ENCODE assay signal across 8 mouse cellular contexts in the genomic region with DNA sequence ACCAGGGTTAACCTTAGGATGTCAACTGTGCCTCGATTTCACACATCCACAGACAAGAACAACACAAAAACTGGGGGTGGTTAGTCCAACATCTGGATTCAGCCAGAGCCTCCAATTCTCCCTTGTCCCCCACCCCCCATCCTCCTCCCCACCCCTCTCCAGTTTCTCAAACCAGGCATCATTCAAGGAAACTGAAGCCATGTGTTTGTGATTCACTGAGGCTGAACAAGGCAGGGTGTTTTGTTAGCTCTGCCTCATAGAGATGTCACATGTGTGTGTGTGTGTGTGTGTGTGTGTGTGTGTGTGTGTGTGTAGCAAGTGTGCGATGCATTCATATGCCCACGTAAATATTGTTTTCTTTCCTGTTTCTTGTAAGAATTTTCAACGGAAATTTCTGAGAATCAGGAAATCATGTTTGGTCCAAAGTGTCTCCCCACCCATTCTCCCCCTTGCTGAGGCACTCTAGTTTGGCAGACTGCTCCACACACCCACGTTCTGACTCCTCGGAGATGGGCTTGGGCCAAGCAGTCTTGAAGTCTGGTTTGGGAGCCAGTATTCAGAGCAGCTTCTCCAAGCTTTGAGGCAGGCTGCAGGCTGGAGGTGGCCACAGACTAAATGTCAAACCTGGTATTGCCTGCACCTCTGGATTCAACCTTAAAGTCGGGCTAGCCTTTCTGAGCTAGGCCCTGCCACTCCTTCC. TPM values are rescaled to one million over a fixed set of nuclear protein-coding genes. Genes with fewer than 3 reads are reported as not detected.
DNase-seq lines count a peak whose midpoint lies in the region; ATAC-seq and TF ChIP-seq lines count a peak whose summit lies in the region.

No protein-coding gene starts in this region.

- H3K36me3 ChIP-seq in limb, embryonic 15.5 days: no peaks in the 10 kb centered on the region
- no peaks in the 10 kb centered on the region for H3K36me3 ChIP-seq in stomach, embryonic 14.5 days (ENCODE audit: control insufficient read depth, insufficient read depth, low read length)

- no peak overlapping the region for H3K9ac ChIP-seq in limb, embryonic 15.5 days
- no peak overlapping the region for H3K9ac ChIP-seq in stomach, embryonic 14.5 days (replicated peaks; ENCODE audit: low read depth, low read length)

- H3K27me3 ChIP-seq in limb, embryonic 15.5 days: no peaks in the 10 kb centered on the region
- no peaks in the 10 kb centered on the region for H3K27me3 ChIP-seq in stomach, embryonic 14.5 days (ENCODE audit: control insufficient read depth, insufficient read depth, low read length)

- ATAC-seq in limb, embryonic 15.5 days (ENCODE audit: insufficient number of reproducible peaks, low FRiP score, low TSS enrichment, low read depth): peak; percentile 73
- ATAC-seq in stomach, embryonic 14.5 days (ENCODE audit: insufficient number of reproducible peaks, insufficient read depth, low FRiP score, low read depth): peak; percentile 37; the same call in 1 of the 2 replicates

- no peak overlapping the region for H3K4me3 ChIP-seq in limb, embryonic 15.5 days
- no peak overlapping the region for H3K4me3 ChIP-seq in stomach, embryonic 14.5 days (ENCODE audit: low read depth, low read length)

- peak; percentile 72 for DNase-seq in Muller cell, postnatal 12 days (ENCODE audit: inconsistent ontology term)
- peak; percentile 50 for DNase-seq in brain, embryonic 14.5 days (ENCODE audit: low read depth)
- DNase-seq in gastrocnemius, postnatal 36 days: peak; percentile 58 to 76
- DNase-seq in kidney, postnatal 36 days: peak; percentile 67 to 77
- DNase-seq in B cell, adult 2 months: no peak
- no peak for DNase-seq in spleen, postnatal 14 days (ENCODE audit: low spot score in 2 of 2)

- no peak for TF ChIP-seq POLR2A in brain, embryonic 14.5 days (IDR thresholded peaks at IDR 0.05; ENCODE audit: borderline replicate concordance, extremely low read depth, insufficient read depth, insufficient read length, poor library complexity, severe bottlenecking)

- intact Hi-C loops in gastrocnemius, postnatal 36 days (cut with DNase I): no loop called here

- H3K4me2 ChIP-seq in limb, embryonic 15.5 days: no peak overlapping the region
- no peak overlapping the region for H3K4me2 ChIP-seq in stomach, embryonic 14.5 days (replicated peaks; ENCODE audit: low read depth, low read length)

- no peaks in the 10 kb centered on the region for H3K9me3 ChIP-seq in limb, embryonic 15.5 days
- no peaks in the 10 kb centered on the region for H3K9me3 ChIP-seq in stomach, embryonic 14.5 days (ENCODE audit: control insufficient read depth, low read depth, low read length)

- peaks cover 27% of the 10 kb centered on the region for H3K4me1 ChIP-seq in limb, embryonic 15.5 days
- H3K4me1 ChIP-seq in stomach, embryonic 14.5 days (ENCODE audit: control insufficient read depth, insufficient read depth, low read length): 0 out of 2 replicates have a peak, but pooled peaks cover under 1% of the 10 kb centered on the region

- WGBS in limb, embryonic 15.5 days: 28% methylated on average over 7 of the region's 7 CpGs
- WGBS in stomach, embryonic 14.5 days: 56% methylated on average over 7 of the region's 7 CpGs

- TF ChIP-seq CTCF in brain, embryonic 14.5 days (IDR thresholded peaks at IDR 0.05; ENCODE audit: borderline replicate concordance, extremely low read depth, insufficient read depth, insufficient read length): no peak

- H3K27ac ChIP-seq in limb, embryonic 15.5 days: peak overlapping the region; percentile 90
- no peak overlapping the region; the same call in 1 of the 2 replicates for H3K27ac ChIP-seq in stomach, embryonic 14.5 days (ENCODE audit: low read length)

RNA-seq across cellular contexts. Expression of a gene that starts 16.3 kb away (rescaled TPM):
- polyA plus RNA-seq in brain, embryonic 14.5 days (2012; rRNA removed): 0.08 and 0.10 TPM in 2 replicates
- under 1 TPM; 0.13 to 0.37 TPM for total RNA-seq in gastrocnemius, postnatal 36 days (2021)
- 0.05 and 0.10 TPM in 2 replicates for polyA plus RNA-seq in limb, embryonic 15.5 days (2015; fragmentation: Nextera tagmentation; extraction: Ambion mirVana)
- polyA plus RNA-seq in stomach, embryonic 14.5 days (2014; fragmentation: Nextera tagmentation; extraction: Ambion mirVana): 0.41 TPM in 1 of 2 replicates, not detected in the other

Comparison
In these comparisons a context has a peak if more than half of its experiments do, and no peak if none do; other contexts are left out.
1. DNase-seq: peak in Muller cell, postnatal 12 days (single experiment), brain, embryonic 14.5 days (single experiment), gastrocnemius, postnatal 36 days (2 of 2) and kidney, postnatal 36 days (2 of 2); none in B cell, adult 2 months (0 of 2) and spleen, postnatal 14 days (0 of 2).